Comparison of ENCODE assay signal across 24 mouse cellular contexts in genomic region chr10:91535392-91535791, GRCm38 (mm10).
A peak's percentile ranks its signal among the peaks of the same experiment; 100 is the strongest.
DNase-seq lines count a peak whose midpoint lies in the region; ATAC-seq and TF ChIP-seq lines count a peak whose summit lies in the region.
"Had no signal": no experiment of that assay in that cellular context is flagged by ENCODE, and none has a peak within 500 bp of the region (broad histone marks: within the 10 kb centered on the region; RNA-seq: fewer than 3 reads in every experiment).

No protein-coding gene starts in this region.

- peaks cover 9% of the 10 kb centered on the region for H3K4me1 ChIP-seq in midbrain, embryonic 11.5 days (ENCODE audit: control insufficient read depth, insufficient read depth, low read length)
- no peaks in the 10 kb centered on the region for H3K4me1 ChIP-seq in midbrain, postnatal 0 days (ENCODE audit: insufficient read depth, low read length)
- peaks cover 24% of the 10 kb centered on the region for H3K4me1 ChIP-seq in midbrain, embryonic 13.5 days (replicated peaks)
- peaks cover 5% of the 10 kb centered on the region for H3K4me1 ChIP-seq in midbrain, embryonic 15.5 days
- H3K4me1 ChIP-seq: embryonic facial prominence, embryonic 13.5 days; embryonic facial prominence, embryonic 15.5 days had no signal

- H3K9me3 ChIP-seq in midbrain, embryonic 11.5 days (ENCODE audit: control insufficient read depth, low read length): no peaks in the 10 kb centered on the region
- H3K9me3 ChIP-seq in midbrain, postnatal 0 days (ENCODE audit: low read length): no peaks in the 10 kb centered on the region
- H3K9me3 ChIP-seq in midbrain, embryonic 13.5 days: no peaks in the 10 kb centered on the region
- H3K9me3 ChIP-seq in midbrain, embryonic 15.5 days: no peaks in the 10 kb centered on the region
- H3K9me3 ChIP-seq: embryonic facial prominence, embryonic 13.5 days; embryonic facial prominence, embryonic 15.5 days; forebrain, embryonic 13.5 days had no signal

- no peaks in the 10 kb centered on the region for H3K27me3 ChIP-seq in midbrain, embryonic 11.5 days (ENCODE audit: control insufficient read depth, insufficient read depth, low read length)
- H3K27me3 ChIP-seq in midbrain, postnatal 0 days (ENCODE audit: insufficient read depth, low read length): no peaks in the 10 kb centered on the region
- H3K27me3 ChIP-seq in midbrain, embryonic 13.5 days: no peaks in the 10 kb centered on the region
- H3K27me3 ChIP-seq in midbrain, embryonic 15.5 days (replicated peaks): no peaks in the 10 kb centered on the region
- H3K27me3 ChIP-seq: embryonic facial prominence, embryonic 13.5 days; embryonic facial prominence, embryonic 15.5 days; forebrain, embryonic 13.5 days had no signal

- H3K4me3 ChIP-seq in midbrain, embryonic 11.5 days (ENCODE audit: low read depth, low read length): no peak overlapping the region
- H3K4me3 ChIP-seq in midbrain, postnatal 0 days (ENCODE audit: low read depth, low read length): no peak overlapping the region
- H3K4me3 ChIP-seq in midbrain, embryonic 13.5 days (replicated peaks): no peak overlapping the region
- H3K4me3 ChIP-seq in midbrain, embryonic 15.5 days: no peak overlapping the region
- H3K4me3 ChIP-seq: embryonic facial prominence, embryonic 13.5 days; embryonic facial prominence, embryonic 15.5 days; erythroblast, embryonic 14.5 days; forebrain, embryonic 13.5 days had no signal

- H3K36me3 ChIP-seq in midbrain, embryonic 11.5 days (ENCODE audit: control insufficient read depth, insufficient read depth, low read length): no peaks in the 10 kb centered on the region
- no peaks in the 10 kb centered on the region for H3K36me3 ChIP-seq in midbrain, postnatal 0 days (ENCODE audit: insufficient read depth, low read length)
- no peaks in the 10 kb centered on the region for H3K36me3 ChIP-seq in midbrain, embryonic 13.5 days
- H3K36me3 ChIP-seq in midbrain, embryonic 15.5 days (replicated peaks): no peaks in the 10 kb centered on the region
- H3K36me3 ChIP-seq: embryonic facial prominence, embryonic 13.5 days; embryonic facial prominence, embryonic 15.5 days had no signal

- DNase-seq in midbrain, embryonic 11.5 days (ENCODE audit: low spot score, missing footprints): no peak
- no peak for DNase-seq in midbrain, postnatal 0 days (ENCODE audit: low spot score)
- DNase-seq in Muller cell, postnatal 12 days (ENCODE audit: inconsistent ontology term): peak; percentile 27
- DNase-seq in R1 (ENCODE audit: low read depth, low spot score) (peak; percentile 23), MN1 (ENCODE audit: low spot score) (no peak)
- no peak for DNase-seq in frontal cortex, postnatal 36 days (ENCODE audit: low spot score in 2 of 2)
- DNase-seq: adrenal gland, adult 8-10 months; adrenal gland, postnatal 14 days; adrenal gland, postnatal 36 days; cerebellum, adult 11 months; cerebellum, adult 18-20 months; cerebellum, adult 8-10 months; cerebellum, adult 9-11 months; cerebellum, postnatal 14 days; cerebellum, postnatal 36 days; embryo, embryonic 11 days had no signal

- peak; percentile 71; the same call in 1 of the 2 replicates for ATAC-seq in midbrain, embryonic 11.5 days (ENCODE audit: low FRiP score)
- no peak for ATAC-seq in midbrain, postnatal 0 days (ENCODE audit: low FRiP score)
- ATAC-seq in midbrain, embryonic 13.5 days: peak; percentile 53; the same call in 1 of the 2 replicates
- ATAC-seq in midbrain, embryonic 15.5 days (replicated peaks): no peak
- ATAC-seq: activated CD4-positive, CD25-positive, alpha-beta regulatory T cell, adult 4 months; forebrain, embryonic 13.5 days; forebrain, embryonic 16.5 days had no signal

- no peak overlapping the region for H3K4me2 ChIP-seq in midbrain, embryonic 11.5 days
- H3K4me2 ChIP-seq in midbrain, postnatal 0 days (ENCODE audit: low read depth, low read length, poor library complexity, severe bottlenecking): no peak overlapping the region
- no peak overlapping the region for H3K4me2 ChIP-seq in midbrain, embryonic 13.5 days (replicated peaks)
- H3K4me2 ChIP-seq in midbrain, embryonic 15.5 days: no peak overlapping the region
- H3K4me2 ChIP-seq: embryonic facial prominence, embryonic 13.5 days; embryonic facial prominence, embryonic 15.5 days; forebrain, embryonic 13.5 days had no signal

- WGBS in midbrain, embryonic 11.5 days: 51% methylated on average over 2 of the region's 2 CpGs
- 40% methylated on average over 2 of the region's 2 CpGs for WGBS in midbrain, postnatal 0 days
- 37% methylated on average over 2 of the region's 2 CpGs for WGBS in midbrain, embryonic 13.5 days
- 41% methylated on average over 2 of the region's 2 CpGs for WGBS in midbrain, embryonic 15.5 days

- H3K27ac ChIP-seq in midbrain, embryonic 11.5 days (ENCODE audit: low read depth, low read length): no peak overlapping the region
- H3K27ac ChIP-seq in midbrain, postnatal 0 days (ENCODE audit: low read depth, low read length): no peak overlapping the region
- H3K27ac ChIP-seq in midbrain, embryonic 13.5 days: no peak overlapping the region
- H3K27ac ChIP-seq in midbrain, embryonic 15.5 days: no peak overlapping the region
- H3K27ac ChIP-seq: embryonic facial prominence, embryonic 13.5 days; embryonic facial prominence, embryonic 15.5 days; forebrain, embryonic 13.5 days had no signal

- TF ChIP-seq CTCF in midbrain, postnatal 0 days (IDR thresholded peaks at IDR 0.05): no peak

- H3K9ac ChIP-seq in midbrain, embryonic 11.5 days (ENCODE audit: low read length): no peak overlapping the region
- no peak overlapping the region for H3K9ac ChIP-seq in midbrain, postnatal 0 days (replicated peaks; ENCODE audit: low read length, poor library complexity, severe bottlenecking)
- no peak overlapping the region for H3K9ac ChIP-seq in midbrain, embryonic 13.5 days (replicated peaks)
- no peak overlapping the region for H3K9ac ChIP-seq in midbrain, embryonic 15.5 days
- H3K9ac ChIP-seq: embryonic facial prominence, embryonic 13.5 days; embryonic facial prominence, embryonic 15.5 days; forebrain, embryonic 13.5 days had no signal

Comparison
In these comparisons a context has a peak if more than half of its experiments do, and no peak if none do; other contexts are left out.
1. ATAC-seq: peak in midbrain, embryonic 11.5 days (single experiment) and midbrain, embryonic 13.5 days (single experiment); none in midbrain, postnatal 0 days (single experiment) and midbrain, embryonic 15.5 days (single experiment).
2. DNase-seq: peak in Muller cell, postnatal 12 days (single experiment) and R1 (single experiment); none in midbrain, embryonic 11.5 days (single experiment), midbrain, postnatal 0 days (single experiment), frontal cortex, postnatal 36 days (0 of 2) and MN1 (single experiment).